Mouse (Mus musculus): ENCODE data around the gene Nod1. TPM values are rescaled to one million over a fixed set of nuclear protein-coding genes. Genes with fewer than 3 reads are reported as not detected.

Gene Nod1
- polyA plus RNA-seq, 1 experiment from 2014 or later = 3.3 TPM

Other genes with a start within 250 kb of the Nod1 start
- gene Znrf2, start 155.7 kb downstream of the Nod1 start, polyA plus RNA-seq (2016; fragmentation: Nextera tagmentation; extraction: Ambion mirVana) = 4.4 and 4.7 TPM in 2 replicates
- 14.3 and 15.4 TPM in 2 replicates for gene Ggct, start 20.3 kb upstream of the Nod1 start, polyA plus RNA-seq (2016; fragmentation: Nextera tagmentation; extraction: Ambion mirVana)
- gene Gars, start 65.4 kb upstream of the Nod1 start, polyA plus RNA-seq (2016; fragmentation: Nextera tagmentation; extraction: Ambion mirVana) = 202 and 206 TPM in 2 replicates
- gene Crhr2, start 160.4 kb upstream of the Nod1 start, polyA plus RNA-seq (2016; fragmentation: Nextera tagmentation; extraction: Ambion mirVana) = 0.47 and 0.66 TPM in 2 replicates
- gene Inmt, start 202.4 kb upstream of the Nod1 start, polyA plus RNA-seq (2016; fragmentation: Nextera tagmentation; extraction: Ambion mirVana) = not detected in 2 replicates
- gene Mindy4, start 230.8 kb upstream of the Nod1 start, polyA plus RNA-seq (2016; fragmentation: Nextera tagmentation; extraction: Ambion mirVana) = 8.8 and 11.7 TPM in 2 replicates